Mouse (Mus musculus) R1 (cell line): ENCODE results near the gene Slc25a25.
"Not testable (repeated sequence)": the region's sequence is repeated elsewhere in the genome, so short reads cannot be mapped to it uniquely, and the experiment has no call there.

Source experiments
- DNase-seq: peaks from one replicate; pipeline ENCODE4 v3.0.0-alpha.2; 2018; ENCODE audit warnings: low read depth, low spot score

Slc25a25 gene

DNA sequence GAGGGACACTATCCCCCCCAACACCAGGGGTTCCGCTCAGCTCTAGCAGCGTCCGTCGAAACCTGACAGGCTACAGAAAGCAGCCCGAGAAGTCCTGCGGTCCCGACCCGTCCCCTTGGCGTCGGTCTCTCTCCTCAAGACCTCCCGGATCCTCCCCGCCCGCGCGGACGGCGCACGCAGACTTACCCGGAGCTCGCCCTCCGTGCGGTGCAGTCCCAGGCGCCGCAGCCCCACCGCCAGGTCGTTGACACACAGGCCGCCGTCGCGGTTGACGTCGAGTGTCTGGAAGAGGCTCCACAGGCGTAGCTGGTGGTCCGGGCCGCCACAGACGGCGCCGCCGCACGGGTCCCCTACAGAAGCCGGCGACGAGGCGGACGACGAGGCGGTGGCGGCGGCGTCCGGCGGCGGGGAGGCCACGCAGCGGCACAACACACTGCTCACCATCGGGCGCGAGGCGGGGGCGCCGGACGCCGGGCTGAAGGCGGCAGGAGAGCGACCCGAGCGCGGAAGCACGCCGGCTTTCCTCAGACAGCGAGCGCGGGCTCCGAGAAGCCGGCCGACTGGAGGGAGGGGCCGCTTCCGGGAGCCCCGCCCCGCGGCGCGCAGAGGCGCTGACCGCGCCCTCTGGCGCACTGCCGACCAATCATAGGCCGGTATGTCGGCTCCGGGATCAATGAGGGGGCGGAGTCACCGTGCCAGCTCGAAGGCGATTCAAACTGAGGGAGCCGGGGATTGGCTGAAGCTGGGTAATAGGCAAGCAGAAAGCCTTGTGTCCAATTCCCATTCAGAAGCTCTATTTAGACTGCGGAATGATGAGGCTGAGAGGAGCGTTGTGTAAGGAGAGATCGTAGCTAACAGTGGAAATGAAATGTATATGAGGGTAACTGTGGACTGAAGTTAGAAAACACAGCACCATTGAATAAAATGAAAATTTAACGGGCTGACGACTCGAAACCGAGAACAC is at the start of gene Slc25a25:
Gene Slc25a25, minus strand, starts transcription at position 565 of the 964 bp plus-strand sequence.
- peak; percentile 98 for DNase-seq

DNA sequence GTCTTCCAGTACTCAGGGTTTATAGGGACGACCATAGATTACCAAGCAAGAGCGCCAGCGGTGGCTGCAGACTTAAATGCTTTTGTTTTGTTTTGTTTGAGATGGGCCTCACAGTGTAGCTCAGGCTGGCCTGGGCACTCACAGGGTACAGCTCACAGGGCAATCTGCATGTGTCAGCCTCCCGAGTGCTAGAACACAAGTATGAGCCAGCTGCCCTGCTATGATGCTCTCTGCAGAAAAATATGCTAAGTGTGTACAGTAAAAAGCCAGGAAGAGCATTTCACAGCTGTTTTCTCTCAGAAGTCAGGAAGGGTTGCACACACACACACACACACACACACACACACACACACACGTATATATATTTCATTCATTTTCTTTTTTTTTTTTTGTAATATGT is 49.2 kb upstream of the Slc25a25 start:
- DNase-seq: no peak

DNA sequence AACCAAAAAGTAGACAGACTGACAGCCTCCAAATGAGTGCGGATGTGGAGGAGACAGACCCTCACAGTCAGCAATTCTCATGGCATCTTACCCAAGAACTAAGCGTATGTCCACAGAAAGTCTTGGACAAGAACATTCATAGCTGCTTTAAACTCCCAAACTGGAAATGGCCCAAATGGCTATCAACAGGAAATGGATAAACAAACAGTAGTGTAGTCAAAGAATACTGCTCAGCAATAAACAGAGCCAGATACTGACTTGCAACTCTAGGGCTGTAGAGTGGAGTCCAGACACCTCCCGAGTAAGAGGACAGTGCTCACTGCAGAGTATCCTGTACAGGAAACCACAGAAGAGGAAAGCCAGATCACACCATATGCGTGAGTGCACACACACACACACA is 48.1 kb upstream of the Slc25a25 start:
- DNase-seq: no peak

DNA sequence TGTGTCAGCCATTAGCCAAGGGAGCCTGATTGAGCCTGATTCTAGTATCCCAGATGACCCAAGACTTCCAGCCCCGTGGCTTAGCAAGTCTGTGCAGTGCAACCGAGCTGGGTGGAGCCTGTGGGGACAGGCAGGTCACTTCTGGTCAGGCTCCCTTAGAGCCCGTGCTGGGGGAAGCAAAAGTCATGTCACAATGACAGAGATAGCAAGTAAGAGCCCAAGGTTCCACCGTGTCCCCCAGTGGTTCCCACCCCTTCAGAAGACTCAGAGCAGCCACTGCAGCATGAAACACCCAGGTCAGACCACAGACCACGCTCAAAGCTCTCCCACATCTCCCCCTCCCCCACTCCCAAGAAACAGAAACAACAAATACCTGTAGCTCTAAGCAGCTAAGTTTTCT is 44.9 kb upstream of the Slc25a25 start:
- no peak for DNase-seq

DNA sequence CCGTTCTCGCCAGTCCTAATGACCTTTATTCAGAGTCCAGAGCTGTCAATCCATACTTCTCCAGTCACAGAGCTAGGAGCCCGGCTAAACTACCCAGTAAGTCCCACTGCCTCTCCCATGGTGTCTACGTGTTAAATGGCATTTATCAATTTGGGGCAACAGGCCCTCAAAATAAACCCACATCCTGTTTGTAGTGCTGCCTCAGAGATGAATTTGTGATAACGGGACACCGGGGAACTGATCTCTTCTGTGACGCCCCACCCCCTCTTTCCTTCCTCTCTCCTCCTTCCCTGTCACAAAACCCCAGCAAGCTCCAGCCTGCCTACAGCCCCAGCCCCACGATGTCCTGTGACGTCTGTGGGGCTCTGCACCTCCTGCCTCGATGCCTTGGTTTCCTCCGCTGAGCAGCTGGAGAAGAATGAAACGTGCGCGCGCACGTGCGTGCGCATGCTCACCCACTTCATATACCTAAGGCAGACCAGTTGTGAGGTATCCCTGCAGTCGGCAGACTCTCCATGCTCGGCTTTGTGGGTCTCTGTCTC is 44.0 kb upstream of the Slc25a25 start:
- DNase-seq: peak; percentile 57

DNA sequence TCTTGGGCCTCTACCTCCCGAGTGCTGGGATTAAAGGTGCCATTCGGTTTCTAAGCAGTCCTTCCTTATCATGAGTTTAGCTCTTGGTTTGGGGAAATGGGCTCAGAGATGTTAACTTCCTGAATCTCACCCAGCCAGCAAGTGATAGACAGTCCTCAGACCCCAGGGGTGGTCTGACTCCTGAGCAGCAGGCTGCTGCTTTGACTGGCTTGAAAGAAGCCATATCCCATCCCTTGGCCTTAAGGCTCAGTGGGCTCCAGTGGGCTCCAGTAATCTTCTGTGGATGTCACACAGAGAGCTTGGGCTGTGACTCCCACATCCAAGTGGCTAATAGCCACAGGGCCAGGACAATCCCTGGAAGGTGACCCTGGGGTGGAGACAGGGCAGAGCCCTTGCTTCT is 43.3 kb upstream of the Slc25a25 start:
- DNase-seq: no peak

DNA sequence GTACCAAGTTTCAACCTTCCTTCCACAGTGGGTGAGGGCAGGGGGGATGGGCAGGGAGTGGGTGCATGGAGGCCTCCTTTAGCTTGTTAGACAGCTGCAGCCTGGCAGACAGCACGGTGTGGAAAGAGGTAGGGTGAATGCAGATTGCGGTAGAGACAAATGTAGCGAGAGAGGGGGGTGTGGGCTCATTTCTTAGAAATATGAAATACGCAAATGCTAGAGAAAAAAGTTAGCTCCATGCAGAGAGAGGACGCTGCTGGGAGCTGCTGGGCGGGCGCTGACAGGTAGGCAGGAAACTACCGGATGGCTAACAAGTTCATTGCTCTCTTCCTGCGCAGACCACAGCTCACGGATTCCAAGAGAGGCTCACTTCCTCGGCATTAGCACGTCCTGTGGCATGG is 42.1 kb upstream of the Slc25a25 start:
- DNase-seq: no peak

DNA sequence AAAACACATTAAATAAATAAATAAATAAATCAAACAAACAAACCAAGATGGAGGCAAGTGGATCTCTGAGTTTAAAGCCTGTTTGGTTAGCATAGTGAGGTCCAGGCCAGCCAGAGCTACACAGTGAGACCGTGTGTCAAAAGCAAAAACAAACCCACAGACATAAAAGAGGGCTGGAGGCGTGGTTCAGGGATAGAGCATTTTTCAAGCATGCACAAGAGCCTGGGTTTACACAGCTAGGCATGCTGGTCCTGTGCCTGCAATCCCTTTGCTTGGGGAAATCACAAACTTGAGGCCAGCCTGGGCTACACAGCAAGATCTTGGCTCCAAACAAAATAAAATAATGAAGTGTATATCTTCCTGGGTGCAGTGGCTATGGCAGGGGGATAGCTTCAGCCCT is 41.4 kb upstream of the Slc25a25 start:
- DNase-seq: no peak

DNA sequence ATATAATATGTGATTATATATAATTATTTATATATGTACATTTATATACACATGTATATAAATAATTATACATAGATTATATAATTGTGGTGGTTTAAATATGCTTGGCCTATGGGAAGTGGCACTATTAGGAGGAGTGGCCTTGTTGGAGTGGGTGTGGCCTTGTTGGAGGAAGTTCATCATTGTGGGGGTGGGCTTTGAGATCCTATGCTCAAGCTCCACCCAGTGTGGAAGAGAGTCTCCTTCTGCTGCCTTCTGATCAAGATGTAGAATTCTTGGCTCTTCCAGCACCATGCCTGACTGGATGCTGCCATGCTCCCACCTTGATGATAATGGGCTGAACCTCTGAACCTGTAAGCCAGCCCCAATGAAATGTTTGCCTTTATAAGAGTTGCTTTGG is 39.5 kb upstream of the Slc25a25 start:
- DNase-seq: peak; percentile 66

DNA sequence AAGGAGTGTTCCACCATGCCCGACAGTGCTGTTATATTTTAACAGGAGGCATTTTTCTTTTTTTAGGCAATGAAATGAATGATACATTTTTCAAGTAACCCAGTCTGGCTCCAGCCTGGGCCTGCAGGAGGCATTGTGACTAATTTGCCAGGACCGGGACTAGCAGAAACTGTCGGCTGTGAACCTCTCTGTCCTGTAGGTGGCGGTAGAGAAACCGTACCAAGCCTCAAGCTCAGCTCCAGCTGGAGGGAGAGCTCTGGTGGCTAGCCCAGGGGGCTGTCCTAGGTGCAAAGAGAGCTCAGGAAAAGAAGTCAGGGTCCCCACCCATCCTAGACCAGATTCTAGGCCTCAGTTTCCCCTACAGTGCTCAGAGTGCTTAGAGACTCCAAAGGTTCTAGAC is 37.4 kb upstream of the Slc25a25 start:
- DNase-seq: peak; percentile 94

DNA sequence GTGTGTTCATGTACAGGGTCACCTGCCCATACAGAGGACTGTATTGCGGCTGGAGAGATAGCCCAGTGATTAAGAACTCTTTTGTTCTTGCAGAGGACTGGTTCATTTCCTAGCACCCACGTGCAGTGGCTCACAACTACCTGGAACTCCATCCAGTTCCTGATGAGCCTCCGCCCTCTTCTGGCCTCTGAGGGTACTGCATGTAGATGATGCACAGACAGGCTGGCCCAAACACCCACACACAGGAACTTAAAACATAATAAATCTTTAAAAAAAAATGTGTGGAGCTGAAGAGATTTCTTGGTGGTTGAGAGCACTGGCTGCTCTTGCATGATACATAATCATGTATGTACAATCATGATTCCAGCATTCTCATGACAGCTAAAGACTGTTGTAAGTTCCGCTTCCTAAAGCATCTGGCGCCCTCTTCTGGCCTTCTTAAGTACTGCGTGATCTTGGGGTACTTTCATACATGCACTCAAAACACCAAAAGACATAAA is 35.9 kb upstream of the Slc25a25 start:
- peak; percentile 94 for DNase-seq

DNA sequence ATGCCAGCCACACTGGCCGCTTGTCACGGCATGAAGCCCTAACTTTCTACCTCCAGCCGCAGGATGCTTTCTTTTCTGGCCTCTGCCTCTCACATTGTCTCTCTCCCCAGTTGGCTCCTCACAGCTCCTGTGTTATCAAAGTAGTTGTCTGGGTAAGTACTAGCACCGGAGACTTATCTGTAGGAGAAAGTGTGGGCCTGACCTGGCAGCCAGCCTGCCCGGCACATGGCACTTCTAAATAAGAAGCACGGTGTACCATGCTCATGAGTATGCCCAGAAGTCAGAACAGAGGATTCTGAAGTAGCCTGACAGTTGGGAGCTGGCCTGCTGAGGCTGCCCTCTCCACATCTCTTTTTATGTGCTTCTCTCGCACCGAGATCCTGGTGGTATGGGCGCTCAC is 34.9 kb upstream of the Slc25a25 start:
- DNase-seq: no peak

DNA sequence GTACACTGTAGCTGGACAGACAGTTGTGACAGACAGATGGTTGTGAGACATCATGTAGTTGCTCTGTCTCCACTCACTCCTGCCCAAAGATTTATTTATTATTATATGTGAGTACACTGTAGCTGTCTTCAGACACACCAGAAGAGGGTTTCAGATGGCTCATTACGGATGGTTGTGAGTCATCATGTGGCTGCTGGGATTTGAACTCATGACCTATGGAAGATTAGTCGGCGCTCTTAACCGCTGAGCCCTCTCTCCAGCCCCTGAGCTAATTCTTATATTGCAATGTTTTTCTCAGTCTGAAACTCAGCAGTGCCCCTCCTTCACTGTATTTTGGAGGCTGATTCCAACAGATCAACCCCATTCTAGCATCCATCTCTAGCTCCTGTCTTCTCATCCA is 34.5 kb upstream of the Slc25a25 start:
- no peak for DNase-seq

DNA sequence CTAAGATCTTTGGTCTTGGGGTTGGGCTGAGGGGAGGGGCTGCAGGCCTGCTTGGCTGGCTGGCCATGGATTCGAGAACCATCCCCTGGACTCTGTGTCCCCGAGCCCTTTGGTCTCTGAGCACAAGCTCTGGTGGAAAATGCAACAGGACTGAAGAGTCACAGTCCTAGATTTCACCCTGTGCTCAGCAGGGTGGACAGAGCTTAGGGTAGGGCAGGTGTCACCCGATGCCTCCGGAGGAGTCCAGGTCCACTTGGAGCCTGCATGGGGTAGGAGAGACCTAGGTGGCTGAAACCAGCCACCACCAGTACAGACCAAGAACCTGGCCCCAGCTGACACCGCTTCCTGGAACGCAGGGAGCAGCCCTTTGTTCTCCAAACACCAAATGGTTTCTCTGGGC is 33.7 kb upstream of the Slc25a25 start:
- DNase-seq: no peak

DNA sequence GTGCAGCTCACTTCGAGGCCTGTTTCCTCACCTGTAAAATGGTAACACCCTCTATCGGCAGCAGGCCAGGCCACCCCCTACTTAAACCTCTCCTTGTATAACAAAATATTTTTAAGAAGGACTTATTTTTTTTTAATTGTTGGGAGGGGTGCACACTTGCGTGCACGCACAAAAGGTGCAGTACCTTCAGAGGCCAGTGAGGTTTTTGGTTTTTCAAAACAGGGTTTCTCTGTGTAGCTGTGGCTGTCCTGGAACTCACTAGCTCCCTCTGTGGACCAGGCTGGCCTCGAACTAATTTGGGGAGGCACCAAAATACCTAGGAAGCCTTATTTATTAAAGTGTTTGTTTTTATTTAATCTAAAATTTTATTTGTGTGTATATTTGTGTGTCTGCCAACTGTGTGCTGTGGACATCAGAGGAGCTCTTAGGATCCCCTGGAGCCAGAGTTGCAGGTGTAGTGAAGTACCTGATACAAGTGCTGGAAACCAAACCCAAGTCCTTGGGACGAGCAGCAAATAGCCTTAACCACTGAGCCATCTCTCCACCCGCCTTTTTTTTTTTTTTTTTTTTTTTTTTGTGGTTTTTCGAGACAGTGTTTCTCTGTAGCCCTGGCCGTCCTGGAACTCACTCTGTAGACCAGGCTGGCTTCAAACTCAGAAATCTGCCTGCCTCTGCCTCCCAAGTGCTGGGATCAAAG is 32.1 kb upstream of the Slc25a25 start:
- peak; percentile 81 for DNase-seq

DNA sequence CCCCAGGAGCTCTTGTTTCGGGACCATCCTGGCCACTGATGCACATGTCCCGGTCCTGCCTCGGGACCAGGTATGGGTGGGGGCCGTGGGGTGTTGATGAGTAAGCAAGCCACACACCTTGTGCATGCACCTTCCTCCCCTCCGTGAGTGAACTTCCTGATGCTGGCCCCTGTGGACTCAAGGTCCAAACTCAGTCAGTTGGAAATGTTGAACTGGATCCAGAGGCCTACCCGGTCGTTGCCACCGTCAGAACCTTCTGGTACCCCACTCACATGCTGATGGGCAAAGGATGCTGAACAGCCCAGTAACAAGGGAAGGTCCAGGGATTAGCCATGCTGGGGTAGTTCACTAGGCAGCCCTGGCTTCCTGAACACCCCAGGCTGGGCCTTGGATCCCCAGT is 31.1 kb upstream of the Slc25a25 start:
- no peak for DNase-seq

DNA sequence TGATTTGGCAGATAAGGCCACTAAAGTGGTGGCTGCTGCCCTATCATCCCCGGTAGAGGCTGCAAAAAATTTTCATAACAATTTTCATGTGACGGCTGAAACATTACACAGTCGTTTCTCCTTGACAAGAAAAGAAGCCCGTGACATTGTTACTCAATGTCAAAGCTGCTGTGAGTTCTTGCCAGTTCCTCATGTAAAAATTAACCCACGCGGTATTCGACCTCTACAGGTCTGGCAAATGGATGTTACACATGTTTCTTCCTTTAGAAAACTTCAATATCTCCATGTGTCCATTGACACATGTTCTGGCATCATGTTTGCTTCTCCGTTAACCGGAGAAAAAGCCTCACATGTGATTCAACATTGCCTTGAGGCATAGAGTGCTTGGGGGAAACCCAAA is 24.1 kb upstream of the Slc25a25 start:
- DNase-seq: not testable (repeated sequence)

DNA sequence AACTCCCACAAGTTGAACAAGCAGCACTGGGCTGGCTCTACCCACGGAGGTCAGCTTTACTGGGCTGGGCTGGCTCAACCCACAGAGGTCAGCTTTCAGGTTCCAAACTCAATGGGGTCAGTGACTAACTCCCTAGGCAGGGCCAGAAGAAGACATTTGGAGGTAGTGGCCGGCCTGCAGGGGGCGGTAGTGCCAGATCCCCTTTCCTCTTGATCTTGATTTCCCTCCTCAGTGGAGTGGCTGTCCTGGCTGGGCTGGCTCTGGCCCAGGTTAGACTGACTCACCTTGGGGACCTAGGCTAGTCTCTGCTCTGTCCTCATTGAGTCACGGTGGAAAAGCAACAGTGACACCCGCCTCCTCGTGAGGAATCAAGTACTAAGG is 20.4 kb upstream of the Slc25a25 start:
- DNase-seq: no peak

DNA sequence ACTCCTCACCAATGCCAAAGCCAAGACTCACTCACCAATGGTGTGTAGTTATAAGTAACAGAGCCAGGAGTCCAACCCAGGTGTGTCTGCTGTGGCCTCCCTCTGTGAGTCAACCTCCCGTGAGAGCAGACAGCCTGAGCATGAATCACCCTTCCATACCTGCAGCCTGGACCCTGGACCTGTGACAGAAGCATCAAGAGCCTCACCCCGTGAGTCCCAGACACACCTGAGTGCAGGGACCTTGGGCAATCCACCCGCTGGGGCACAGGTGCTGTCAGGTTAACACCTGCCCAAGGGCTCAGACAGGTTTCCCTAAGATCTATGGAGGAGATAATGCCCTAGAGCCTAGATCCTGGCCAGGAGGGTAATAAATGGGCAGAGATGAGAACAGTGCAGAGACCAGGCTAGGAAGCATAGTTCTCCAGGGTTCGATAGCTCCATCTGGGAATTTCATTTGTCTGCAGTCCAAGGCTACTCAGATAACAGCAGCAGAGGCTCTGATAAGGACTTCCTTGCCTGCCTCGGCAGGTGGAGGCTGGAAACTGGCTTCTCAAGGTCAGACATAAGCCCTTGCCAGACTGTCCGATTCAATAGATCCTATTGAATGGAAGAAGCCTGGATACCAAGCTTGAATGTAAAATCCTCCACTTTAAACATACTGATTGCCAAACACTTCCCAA is 19.9 kb upstream of the Slc25a25 start:
- no peak for DNase-seq

DNA sequence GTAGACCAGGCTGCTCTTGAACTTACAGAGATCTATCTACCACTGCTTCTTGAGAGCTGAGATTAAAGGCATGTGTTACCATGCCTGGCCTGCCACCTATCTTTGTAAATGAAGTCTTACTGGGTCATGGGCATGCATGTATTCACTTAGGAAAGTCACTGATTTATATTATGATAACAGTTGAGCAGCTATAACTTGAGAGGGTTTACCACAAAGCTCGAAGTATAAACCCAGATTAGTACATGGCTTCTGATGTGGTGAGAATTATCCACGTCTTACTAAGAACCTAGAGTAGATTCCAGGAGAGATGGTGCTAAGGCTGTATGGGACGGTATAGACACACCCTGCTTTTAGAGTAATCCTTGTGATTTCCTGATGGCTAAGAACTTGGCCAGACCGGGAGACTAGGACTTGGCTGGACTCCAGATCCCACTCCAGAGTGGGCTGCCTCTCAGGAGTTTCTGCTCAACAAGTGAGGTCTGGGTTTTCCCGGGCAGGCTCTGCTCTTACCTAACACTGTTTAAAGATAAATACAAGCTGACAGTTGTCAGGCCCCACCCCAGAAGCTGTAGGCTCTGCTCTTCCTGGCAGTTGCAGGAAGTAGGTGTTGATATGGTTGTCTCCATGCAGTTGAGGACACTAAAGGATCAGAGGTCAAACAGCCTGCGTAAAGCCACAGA is 13.1 kb upstream of the Slc25a25 start:
- DNase-seq: no peak

DNA sequence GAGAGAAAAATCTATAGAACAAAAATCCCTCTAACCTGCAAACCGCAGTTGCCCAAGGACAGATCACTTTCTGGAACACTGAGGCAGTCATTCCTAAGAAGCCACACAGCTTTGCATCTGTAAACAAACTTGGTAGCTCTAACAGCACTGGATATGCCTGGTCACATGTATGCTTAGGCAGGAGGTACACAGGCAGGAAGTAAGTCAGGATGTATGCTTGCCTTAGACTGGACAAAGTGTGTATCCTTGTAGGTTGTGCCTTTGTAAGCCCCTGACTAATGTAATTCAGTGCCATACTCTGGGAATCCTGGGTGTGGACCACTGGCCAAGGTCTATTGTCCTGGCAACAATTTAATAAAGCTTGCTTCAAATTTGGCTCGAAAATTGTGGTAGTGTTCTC is 12.5 kb upstream of the Slc25a25 start:
- no peak for DNase-seq
